Mouse (Mus musculus) adrenal gland, adult 18-20 months (tissue): ENCODE measurements at regions not wholly inside any gene's neighbourhood (a gene's known extent, or its start where the extent isn't known, plus 50 kb on each side); places are given as distances from the start of the nearest gene placed in this dataset.
"Not testable (repeated sequence)": the region's sequence is repeated elsewhere in the genome, so short reads cannot be mapped to it uniquely, and the experiment has no call there.

Experiments used
- DNase-seq, 2 experiments: peaks; one replicate each; pipeline ENCODE4 v3.0.0; 2021 to 2022; ENCODE audit warnings: low spot score in 2 of 2

DNA sequence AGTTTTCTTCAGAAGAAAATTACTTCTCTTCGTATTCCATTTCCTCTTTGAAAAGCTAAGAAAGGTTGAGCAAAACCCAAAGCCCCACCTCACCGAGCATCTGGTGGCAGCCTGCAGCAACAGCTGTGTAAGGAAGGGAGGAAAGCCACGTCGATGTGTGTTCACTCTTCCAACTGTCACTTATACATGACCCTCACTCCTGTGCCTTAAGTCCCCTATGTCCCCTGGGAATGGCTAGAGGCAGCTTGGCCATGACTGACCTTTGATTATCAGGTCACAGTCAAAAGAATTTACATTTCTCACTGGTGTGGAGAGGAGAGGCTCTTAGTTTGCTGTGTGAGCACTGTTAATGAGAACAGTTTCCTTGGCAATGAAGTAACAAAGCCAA is 266.8 kb upstream of the Nr5a2 start:
- no peak for DNase-seq

DNA sequence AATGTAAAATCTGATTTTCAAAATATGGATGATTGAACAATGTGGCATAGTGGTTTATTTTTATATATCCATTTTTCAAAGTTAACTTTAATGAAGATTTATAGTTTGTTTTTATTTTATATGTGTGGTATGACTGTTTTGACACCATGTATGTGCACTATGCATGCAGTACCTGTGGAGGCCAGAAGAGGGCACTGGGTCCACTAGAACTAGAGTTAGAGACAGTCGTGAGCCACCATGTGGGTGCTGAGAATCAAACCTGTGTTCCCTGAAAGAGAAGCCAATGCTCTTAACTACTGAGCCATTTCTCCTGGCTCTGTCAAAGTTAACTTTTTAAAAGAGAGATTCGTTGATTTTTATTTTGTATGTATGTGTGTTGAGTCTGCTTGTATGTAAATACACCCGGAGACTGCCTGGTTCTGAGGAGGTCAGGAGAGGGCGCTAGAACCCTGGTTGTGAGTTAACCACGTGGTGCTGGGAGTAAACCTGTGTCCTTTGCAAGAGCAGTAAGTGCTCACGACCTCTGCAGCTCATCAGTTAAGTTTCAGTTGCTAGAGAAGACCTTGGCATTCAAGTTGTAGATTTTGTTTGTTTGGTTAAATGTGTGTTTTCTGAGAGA is 266.3 kb upstream of the Nr5a2 start:
- DNase-seq, result no peak

DNA sequence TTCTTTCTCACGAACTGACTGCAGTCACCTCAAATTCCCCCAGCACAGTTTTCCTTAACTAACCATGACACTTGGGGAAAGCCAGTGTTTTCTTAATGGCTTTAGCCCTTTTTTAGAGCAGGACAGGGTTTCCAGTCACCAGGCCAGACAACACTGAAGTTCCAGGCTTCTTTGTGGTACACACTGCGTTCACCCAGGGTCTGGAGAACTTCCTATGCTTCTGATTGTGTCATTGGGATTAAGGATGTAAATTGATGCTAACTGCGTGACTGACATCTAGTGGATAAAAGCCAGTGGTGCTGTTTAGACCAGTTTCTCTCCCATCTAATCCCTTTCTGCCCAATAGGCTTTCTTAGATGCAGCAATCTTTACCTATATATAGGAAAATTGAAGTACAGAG is 265.2 kb upstream of the Nr5a2 start:
- DNase-seq, result no peak

DNA sequence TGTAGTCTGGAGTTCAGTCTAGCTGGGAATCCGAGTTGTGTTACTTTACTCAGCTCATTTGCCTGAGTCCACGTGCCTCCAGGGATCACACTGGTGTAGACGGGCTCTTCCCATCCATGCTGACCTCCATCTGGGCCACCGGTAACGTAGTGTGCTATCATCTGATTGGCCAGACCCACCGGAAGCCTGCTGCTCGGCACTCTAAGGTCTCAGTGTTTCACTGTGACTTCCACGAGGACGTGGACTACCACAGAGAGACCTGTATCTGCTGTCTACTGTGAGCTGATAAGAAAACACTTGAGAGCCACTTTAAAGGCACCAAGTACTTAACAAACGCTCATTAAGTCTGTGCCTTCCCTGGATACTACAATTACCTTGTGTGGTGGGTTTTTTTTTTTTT is 262.8 kb upstream of the Nr5a2 start:
- no peak for DNase-seq

DNA sequence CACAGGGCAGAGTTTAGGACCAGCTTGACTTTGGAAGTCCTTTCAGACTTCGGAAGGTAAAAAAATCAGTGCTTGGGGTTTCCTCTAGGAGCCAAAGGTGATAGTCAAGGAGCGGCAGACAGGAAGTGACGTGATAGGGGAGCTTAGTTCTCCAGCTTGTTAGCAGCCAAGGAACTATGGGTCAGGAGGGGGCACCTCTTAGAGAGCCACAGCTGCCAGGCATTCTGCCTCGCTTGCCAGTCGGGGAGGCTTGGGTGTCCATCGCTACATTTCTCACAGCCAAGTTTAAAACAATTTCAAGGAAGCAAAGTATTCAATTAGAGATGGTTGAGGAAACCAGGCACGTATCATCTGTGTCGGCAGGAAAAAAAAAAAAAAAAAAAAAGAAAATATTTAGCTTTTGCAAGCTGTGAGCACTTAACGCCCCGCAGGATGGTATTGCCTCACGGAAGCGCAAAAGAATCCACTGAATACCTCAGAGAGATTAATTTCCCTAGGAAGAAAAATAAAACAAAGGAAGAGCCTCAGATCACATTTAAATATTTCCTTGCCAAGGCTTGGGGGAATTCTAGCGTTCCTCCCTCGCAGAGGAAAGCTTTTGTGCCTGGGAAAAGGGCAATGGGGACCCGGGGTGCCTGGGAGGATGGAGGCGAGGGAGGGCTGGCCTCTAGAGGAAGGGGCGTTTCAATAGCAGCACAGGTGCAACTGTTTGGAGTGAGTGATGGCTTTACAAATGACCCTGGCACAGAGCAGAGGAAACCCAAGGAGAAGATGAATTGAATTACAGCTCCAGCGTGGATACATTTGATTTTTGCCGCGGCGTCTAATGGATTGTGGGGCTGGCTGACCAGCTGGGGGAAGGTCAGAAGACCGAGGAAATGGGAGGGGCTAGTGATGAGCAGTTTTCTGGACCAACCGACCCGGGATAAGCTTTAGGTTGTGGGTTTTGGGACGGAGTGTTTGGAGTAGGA is 261.1 kb upstream of the Nr5a2 start:
- no peak for DNase-seq

DNA sequence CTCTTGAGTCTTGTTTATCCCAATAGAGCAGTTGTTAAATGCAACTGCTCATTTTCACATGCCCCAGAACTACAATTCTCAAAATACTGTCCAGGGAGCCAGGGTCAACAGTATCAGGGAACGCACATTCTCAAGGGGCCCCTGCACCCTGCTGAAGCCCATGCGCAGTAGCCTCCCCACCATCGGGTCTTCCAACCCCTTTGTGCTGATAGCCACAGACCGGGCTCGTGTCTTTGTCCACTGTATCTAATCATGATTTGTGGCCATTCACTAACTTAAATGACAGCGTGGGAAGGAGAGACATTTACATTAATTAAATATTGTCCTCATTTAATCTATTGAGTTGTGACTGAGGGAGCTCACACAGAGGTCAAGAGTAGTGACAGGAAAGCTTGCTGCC is 260.0 kb upstream of the Nr5a2 start:
- DNase-seq, result no peak

DNA sequence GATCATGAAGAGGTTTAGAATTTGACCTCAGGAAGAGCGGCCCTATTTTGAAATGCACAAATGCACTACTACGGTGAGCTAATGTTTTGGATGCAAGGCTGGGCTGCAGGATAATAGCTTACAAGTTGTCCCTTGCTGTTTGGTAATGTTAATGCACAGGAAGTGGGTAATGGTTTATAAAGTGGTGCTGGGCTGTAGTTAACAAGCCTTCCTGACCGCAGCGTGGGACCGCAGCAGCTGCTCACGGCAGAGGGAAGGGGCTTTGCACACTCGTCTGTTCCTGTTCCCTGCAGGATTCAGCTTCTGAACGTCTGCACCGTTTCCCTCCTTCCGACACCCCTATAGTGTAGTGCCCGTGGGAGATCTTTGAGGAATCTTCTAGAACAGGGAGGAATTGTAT is 258.4 kb upstream of the Nr5a2 start:
- DNase-seq, result no peak

DNA sequence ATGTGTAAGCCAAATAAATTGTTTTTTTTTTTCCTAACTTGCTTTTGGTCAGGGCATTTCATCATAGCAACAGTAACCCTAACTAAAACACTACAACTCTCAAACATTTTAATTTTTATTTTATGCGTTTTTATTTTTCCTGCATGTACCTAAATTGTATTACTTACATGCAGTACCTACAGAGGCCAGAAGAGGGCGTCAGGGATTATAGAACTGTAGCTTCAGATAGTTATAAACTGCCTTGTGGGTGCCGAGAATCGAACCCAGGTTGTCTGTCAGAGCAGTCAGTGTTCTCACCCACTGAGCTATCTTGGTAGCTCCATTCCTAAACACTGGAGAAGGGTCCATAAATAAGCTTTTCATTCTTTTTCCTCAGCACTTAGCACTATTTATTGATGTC is 257.8 kb upstream of the Nr5a2 start:
- no peak for DNase-seq

DNA sequence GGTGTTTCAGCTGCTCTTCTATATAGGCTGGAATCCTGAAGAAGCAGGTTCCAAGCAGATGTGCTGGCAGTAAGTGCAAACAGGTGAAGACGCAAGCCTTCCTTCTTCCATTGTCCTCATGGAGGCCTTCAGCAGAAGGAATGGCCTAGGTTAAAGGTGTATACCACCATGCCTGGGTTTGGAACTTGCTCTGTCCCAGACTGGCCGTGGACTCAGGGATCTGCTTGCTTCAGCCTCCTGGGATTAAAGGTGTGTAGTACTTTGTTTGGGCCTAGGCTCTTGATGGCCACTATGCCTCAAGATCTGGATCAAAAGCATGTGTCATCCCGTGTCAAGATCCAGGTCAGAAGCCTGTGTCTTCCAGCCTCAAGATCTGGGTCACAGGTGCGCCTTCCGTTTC is 257.0 kb upstream of the Nr5a2 start:
- DNase-seq, result no peak

DNA sequence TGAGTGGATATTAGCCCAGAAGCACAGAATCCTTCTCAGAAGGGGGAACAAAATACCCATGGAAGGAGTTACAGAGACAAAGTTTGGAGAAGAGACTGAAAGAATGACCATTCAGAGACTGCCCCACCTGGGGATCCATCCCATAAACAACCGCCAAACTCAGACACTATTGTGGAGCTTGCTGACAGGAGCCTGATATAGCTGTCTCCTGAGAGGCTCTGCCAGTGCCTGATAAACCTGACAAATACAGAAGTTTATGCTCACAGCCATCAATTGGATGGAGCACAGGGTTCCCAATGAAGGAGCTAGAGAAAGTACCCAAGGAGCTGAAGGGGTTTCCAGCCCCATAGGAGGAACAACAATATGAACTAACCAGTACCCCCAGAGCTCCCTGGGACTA is 254.1 kb upstream of the Nr5a2 start:
- DNase-seq, result not testable (repeated sequence)

DNA sequence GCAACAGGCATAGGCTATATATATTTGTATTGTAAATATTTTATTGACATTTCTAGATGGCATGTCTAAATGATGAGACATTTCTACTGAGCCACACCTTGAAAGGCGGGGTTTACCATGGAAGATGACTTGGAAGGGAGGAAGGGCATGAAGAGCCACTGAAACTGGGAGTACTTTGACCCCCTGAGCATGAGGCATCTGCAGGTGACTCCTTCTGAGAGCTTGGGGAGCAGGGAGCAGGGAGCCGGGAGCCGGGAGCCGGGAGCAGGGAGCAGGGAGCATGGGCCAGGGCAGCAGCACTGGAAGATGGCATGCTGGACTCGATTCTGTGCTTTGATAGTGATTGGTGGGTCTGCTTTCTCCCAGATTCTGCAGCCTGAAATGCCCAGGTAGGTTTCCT is 253.5 kb upstream of the Nr5a2 start:
- DNase-seq, result no peak

DNA sequence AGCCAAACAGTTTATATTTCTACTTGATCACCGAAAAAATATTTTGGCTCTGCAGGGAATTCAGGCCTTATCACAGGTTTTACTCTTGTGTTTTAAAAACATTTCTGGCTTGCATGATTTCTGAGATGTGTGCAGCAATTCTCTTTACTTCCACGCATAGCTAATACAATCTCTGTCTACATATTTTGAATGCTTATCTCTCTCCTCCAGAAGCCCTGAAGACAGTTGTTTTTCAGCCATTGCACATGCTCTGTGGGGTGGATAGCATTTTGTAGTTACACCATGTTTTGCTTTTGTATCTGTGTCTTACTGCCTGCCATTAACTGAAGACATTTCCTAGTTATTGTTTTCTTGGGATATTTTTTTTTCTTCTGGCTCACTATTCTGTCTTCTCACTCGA is 252.6 kb upstream of the Nr5a2 start:
- DNase-seq, result no peak

DNA sequence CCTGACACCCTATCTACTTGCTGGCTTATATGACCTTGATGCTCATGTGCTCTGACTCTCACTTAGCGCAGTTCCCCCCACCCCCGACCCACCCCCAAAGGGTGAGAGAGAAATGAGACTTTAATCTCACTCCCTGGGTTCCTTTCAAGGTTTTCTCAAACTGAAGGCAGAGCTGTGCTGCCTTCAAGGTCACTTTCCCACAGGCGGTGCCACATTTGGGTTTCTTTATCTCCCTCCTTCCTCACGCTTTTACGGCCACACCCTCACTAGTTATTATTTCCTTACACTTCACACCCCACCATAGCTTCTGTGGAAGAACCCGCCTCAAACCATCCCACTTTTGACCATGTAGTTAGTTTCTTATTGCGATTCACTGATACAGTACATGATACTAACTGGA is 244.1 kb upstream of the Nr5a2 start:
- no peak for DNase-seq

DNA sequence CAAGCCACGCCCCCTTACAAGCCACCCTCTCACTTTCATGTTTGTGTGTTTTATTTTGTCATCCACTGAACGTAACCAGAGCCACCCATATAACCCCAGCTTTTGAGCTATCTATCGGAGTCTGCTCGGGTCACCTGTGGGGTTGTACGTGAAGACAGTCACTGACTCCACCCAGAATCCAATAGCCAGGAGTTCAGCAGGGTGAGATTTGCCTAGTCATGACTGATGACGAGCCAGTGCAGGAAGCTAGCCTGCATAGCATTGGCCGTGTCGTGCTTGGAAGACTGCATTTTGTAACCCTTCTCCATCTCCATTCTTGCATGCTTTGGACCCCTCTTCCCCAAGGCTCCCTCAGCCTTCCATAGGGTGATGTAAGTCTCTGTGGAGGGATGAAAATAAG is 243.3 kb upstream of the Nr5a2 start:
- DNase-seq, result no peak

DNA sequence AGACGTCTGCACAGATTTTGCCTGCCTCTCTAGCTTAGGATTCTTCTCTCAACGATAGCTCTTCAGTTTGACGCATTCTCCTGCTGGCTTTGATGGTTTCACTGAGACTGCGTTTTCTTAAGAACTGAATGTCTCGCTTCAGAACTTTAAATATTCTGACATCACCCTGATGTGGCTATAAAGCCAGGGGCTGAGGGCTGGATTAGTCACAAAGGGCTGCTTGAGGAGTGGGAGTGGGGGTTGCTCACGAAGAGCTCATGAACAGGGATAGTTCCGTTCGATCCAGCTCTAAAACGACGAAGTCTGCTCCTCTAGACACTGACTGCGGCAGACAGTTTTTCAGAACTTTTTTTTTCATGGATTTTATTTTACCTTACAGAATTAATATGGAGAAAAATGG is 240.7 kb upstream of the Nr5a2 start:
- DNase-seq, result no peak

DNA sequence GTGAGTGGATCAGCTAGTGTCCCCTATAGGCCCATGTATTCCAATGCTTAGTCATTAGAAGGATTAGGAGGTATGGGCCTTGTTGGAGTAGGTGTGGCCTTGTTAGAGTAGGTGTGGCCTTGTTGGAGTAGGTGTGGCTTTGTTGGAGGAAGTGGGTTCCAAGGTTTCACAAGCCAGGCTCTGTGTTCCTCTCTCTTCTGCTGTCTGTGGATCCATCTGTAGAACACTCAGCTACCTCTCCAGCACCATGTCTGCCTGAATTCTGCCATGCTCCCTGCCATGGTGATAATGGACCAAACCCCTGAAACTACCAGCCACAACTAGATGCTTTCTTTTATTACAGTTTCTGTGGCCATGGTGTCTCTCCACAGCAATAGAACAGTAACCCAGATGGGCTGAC is 235.7 kb upstream of the Nr5a2 start:
- DNase-seq, result no peak

DNA sequence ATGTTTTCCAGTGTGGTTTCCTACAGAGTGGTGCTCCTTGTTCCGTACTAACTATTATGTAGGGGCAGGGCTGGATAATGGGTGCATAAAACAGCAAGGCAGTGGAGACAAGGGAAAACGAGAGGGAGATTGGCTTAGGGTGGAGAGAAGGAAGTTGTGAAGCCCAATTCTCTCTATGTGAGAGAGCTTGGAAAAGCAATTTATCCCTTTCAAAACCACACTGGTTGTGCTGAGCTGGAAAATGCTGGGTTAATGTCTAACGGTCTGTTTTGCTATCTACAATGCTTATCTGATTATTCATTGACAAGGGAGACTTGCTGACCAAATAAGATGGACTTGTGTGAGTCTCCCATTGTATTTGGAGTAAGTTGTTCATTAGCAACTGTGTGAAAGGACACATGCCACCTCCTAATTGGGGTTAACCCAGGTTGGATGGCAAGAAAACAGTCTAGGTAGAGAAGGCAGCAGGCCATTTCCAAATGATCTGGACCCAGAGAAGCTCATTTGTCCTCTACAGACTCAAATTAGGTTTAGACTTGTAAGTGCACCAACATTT is 234.9 kb upstream of the Nr5a2 start:
- no peak for DNase-seq

DNA sequence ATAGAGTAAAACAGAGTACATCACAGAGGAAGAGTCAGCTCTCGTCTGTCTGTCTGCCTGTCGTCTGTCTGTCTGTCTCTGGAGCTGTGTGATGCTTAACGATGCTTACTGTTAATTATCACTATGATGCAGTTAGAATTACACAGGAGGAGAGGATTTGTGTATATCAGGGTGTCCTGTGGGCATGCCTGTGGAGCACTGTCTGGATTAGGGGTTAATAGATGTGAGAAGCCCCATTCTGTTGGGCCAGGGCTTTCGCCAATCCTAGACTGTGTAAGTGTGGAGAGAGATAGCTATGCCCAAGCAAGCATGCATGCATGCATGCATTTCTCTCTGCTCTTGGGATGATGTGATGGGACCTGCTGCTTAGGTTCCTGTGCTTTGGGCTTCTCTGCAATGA is 218.0 kb upstream of the Nr5a2 start:
- no peak for DNase-seq

DNA sequence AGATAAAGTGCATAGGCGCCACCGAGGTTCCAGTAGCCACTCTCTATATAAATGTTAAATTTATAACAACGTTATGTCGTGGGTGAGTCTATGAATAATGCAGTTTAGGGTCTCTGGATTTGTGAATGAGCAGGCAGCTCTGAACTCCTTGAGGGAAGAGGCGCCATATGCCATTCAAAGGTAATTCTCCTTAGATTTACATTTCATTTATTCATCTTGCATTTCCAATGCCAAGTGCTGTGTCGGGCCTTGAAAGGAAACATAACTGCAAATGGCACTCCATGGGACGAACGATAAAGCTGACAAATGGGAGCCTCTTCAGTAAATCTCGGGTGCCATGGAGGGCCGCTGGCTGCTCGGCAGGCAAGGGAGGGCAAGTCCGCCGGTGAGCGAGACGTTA is 216.4 kb upstream of the Nr5a2 start:
- no peak for DNase-seq

DNA sequence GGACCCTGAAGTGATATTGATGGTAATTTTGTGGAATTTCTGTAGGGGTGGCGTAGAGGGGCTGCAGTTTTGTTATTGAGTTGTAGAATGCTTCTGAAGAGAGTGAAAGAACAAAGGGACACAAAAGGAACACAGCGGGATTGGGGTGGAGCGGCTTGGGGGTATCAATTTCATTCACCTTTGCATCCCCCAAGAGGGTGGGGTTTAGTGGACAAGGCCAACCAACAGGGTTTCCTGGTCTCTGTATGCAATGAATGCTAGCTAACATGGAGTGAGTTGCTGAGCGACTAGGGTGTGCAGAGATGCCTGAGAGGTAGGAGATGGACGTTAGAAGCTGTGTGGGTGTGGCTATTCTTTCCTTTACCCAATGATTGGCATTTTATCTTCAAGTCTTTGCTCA is 213.8 kb upstream of the Nr5a2 start:
- DNase-seq, result no peak

DNA sequence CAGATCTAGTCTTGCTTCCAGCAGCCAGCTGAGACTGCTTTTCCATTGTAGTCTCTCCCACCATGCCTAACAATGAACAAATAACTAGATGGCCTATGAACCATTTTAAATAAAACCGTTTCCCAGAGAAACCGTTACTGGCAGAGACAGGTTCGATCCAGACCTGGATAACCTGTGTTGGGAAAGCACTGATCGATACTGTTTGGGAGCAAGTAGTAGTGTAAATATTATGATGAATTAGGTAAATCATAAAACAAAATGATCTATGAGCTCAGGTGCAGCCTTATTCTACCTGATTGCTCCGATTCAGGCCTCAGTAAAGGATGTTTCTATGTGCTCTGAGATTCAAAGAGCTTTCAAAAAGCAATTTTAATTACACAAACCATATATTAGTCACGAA is 211.9 kb upstream of the Nr5a2 start:
- no peak for DNase-seq

DNA sequence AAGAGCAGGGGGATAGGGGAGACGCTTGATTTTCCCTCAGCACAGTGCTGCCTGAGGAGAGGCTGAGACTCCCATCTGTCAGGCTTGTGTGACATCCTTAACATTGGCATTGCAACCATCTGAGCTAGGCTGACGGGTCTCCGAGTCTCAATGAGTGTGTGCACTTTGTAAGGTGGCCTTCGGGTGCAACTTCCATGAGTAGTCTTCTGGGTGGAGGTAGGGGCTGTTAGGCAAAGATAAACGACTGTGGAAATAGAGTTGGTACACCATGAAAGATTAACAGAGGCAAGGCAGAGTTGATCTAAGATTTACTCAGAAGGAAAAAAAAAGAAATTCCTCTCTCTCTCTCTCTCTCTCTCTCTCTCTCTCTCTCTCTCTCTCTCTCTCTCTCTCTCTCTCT is 211.2 kb upstream of the Nr5a2 start:
- no peak for DNase-seq

DNA sequence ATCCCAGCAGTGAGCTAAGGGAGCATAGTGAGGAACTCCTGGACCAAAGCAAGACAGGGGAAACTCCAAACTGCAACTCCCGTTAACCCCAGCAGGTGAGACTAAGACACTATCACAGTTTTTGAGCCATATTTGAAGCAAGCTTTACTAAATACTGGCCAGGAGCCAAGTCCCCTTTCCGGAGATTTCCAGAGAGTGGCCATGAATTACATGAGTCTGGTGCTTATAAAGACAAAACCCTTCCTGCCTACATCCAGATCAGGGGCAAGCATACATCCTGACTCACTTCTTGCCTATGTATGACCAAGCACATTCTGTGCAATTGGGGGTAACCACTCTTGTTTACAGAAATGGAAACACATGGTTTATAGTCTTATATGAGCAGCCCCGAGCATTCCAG is 187.6 kb upstream of the Nr5a2 start:
- no peak for DNase-seq
